Mouse (Mus musculus) lung, embryonic 14.5 days (tissue): ENCODE data around the gene Tmem139. TPM values are rescaled to one million over a fixed set of nuclear protein-coding genes. Genes with fewer than 3 reads are reported as not detected.

ENCODE experiments used
- ATAC-seq: fragments of 200-750 bp; cut with Nextera tagmentation; 2 replicates; pipeline ENCODE4 v1.8.0; 2017; ENCODE audit warnings: mild to moderate bottlenecking, moderate TSS enrichment, moderate library complexity; ENCODE audit not compliant: insufficient read depth
- DNase-seq: peaks from one replicate; pipeline ENCODE4 v3.0.0-alpha.2; 2015
- H3K27ac ChIP-seq: fragments of 300-500 bp; sonication (generic); 2 replicates; pipeline ENCODE4 v1.5.1; 2014; ENCODE audit warnings: low read depth, mild to moderate bottlenecking, moderate library complexity
- H3K27me3 ChIP-seq: fragments of 300-500 bp; sonication (generic); 2 replicates; pipeline ENCODE4 v1.6.1; 2014; ENCODE audit warnings: low read length, control low read depth; ENCODE audit not compliant: insufficient read depth
- H3K36me3 ChIP-seq: fragments of 300-500 bp; sonication (generic); 2 replicates; pipeline ENCODE4 v1.6.1; 2014; ENCODE audit warnings: control low read depth; ENCODE audit not compliant: insufficient read depth
- H3K4me1 ChIP-seq: fragments of 300-500 bp; sonication (generic); 2 replicates; pipeline ENCODE4 v1.6.1; 2014; ENCODE audit warnings: antibody characterized with exemption, control low read depth; ENCODE audit not compliant: insufficient read depth
- H3K4me2 ChIP-seq: fragments of 300-500 bp; sonication (generic); 2 replicates; pipeline ENCODE4 v1.6.1; 2014; ENCODE audit warnings: mild to moderate bottlenecking
- H3K4me3 ChIP-seq: fragments of 300-500 bp; sonication (generic); 2 replicates; pipeline ENCODE4 v1.5.1; 2014; ENCODE audit warnings: low read depth, low read length
- H3K9ac ChIP-seq: fragments of 300-500 bp; sonication (generic); 2 replicates; pipeline ENCODE4 v1.6.1; 2014
- H3K9me3 ChIP-seq: fragments of 300-500 bp; sonication (generic); 2 replicates; pipeline ENCODE4 v1.6.1; 2016; ENCODE audit warnings: low read depth, low read length, control low read depth
- CTCF ChIP-seq: IDR thresholded peaks from 2 replicates; pipeline ENCODE4 v1.5.1; 2016; ENCODE audit warnings: antibody characterized with exemption, low read depth
- WGBS: fragments of 180-500 bp; shearing (Covaris S2); extraction: QIAGEN DNeasy Blood & Tissue Kit; methylation state at CpG from one replicate; pipeline ENCODE4 v1.1.7; 2014; 5-methylcytosine and 5-hydroxymethylcytosine counted together
- polyA plus RNA-seq: library from polyadenylated mRNA; unstranded; fragments of >200 nt; fragmentation: Nextera tagmentation; extraction: Ambion mirVana; gene quantifications from 2 replicates; pipeline ENCODE4 v1.2.1, GENCODE M21; 2014

Tmem139 gene
- polyA plus RNA-seq, 1 experiment from 2014 or later = 1.9 TPM

GRCm38 (mm10) chr6:42310427-42311053 is 48.8 kb downstream of the Tmem139 start:
- Histone ChIP-seq H3K9me3 (no peaks in the 10 kb centered on the region), H3K4me2 (no peak overlapping the region), H3K27me3 (no peaks in the 10 kb centered on the region), H3K27ac (no peak overlapping the region), H3K4me1 (no peaks in the 10 kb centered on the region), H3K4me3 (no peak overlapping the region), H3K9ac (no peak overlapping the region), H3K36me3 (no peaks in the 10 kb centered on the region)
- TF ChIP-seq CTCF = no peak
- 90% methylated on average over 2 of the region's 2 CpGs for WGBS
- DNase-seq (no peak), ATAC-seq (no peak)

Other genes starting within 250 kb of the Tmem139 start
- not detected in 2 replicates for gene Sva, start 223.6 kb upstream of the Tmem139 start, polyA plus RNA-seq
- gene Tas2r139, start 121.0 kb upstream of the Tmem139 start, polyA plus RNA-seq = not detected in 2 replicates
- gene Tas2r144, start 46.6 kb upstream of the Tmem139 start, polyA plus RNA-seq = not detected in 2 replicates
- gene Gstk1, start 16.0 kb upstream of the Tmem139 start, polyA plus RNA-seq = 31.8 and 34.2 TPM in 2 replicates
- gene Casp2, start 3.0 kb downstream of the Tmem139 start, polyA plus RNA-seq = 71.1 and 75.1 TPM in 2 replicates
- 0.09 TPM in 1 of 2 replicates, not detected in the other for gene Clcn1, start 24.7 kb downstream of the Tmem139 start, polyA plus RNA-seq
- gene Fam131b, start 62.7 kb downstream of the Tmem139 start, polyA plus RNA-seq = 0.11 and 0.13 TPM in 2 replicates
- gene Zyx, start 87.7 kb downstream of the Tmem139 start, polyA plus RNA-seq = 194 and 198 TPM in 2 replicates
- gene Epha1, start 111.3 kb downstream of the Tmem139 start, polyA plus RNA-seq = 5.7 and 7.0 TPM in 2 replicates
- not detected in 2 replicates for gene Tas2r143, start 138.3 kb downstream of the Tmem139 start, polyA plus RNA-seq
- gene Tas2r135, start 143.5 kb downstream of the Tmem139 start, polyA plus RNA-seq = not detected in 2 replicates
- not detected in 2 replicates for gene Tas2r126, start 172.6 kb downstream of the Tmem139 start, polyA plus RNA-seq
- not detected in 2 replicates for gene Olfr458, start 203.2 kb downstream of the Tmem139 start, polyA plus RNA-seq
- not detected in 2 replicates for gene Olfr457, start 214.4 kb downstream of the Tmem139 start, polyA plus RNA-seq
- 0.18 TPM in 1 of 2 replicates, not detected in the other for gene Olfr456, start 225.2 kb downstream of the Tmem139 start, polyA plus RNA-seq